Mouse (Mus musculus) hindbrain, embryonic 13.5 days (tissue): ENCODE data around the gene Polr1d. TPM values are rescaled to one million over a fixed set of nuclear protein-coding genes. Genes with fewer than 3 reads are reported as not detected.

Experiments used
- ATAC-seq: fragments of 200-750 bp; cut with Nextera tagmentation; 2 replicates; pipeline ENCODE4 v1.8.0; 2017; ENCODE audit warnings: moderate TSS enrichment; ENCODE audit not compliant: low FRiP score
- H3K27ac ChIP-seq: fragments of 300-500 bp; sonication (generic); 2 replicates; pipeline ENCODE4 v1.5.1; 2015; ENCODE audit warnings: inconsistent platforms, mild to moderate bottlenecking, moderate library complexity
- H3K27me3 ChIP-seq: fragments of 300-500 bp; sonication (generic); 2 replicates; pipeline ENCODE4 v1.6.1; 2015; ENCODE audit warnings: mild to moderate bottlenecking, inconsistent platforms
- H3K36me3 ChIP-seq: fragments of 300-500 bp; sonication (generic); 2 replicates; pipeline ENCODE4 v1.6.1; 2015; ENCODE audit warnings: mild to moderate bottlenecking, inconsistent platforms
- H3K4me1 ChIP-seq: fragments of 300-500 bp; sonication (generic); replicated peaks from 2 replicates; pipeline ENCODE4 v1.6.1; 2015; ENCODE audit warnings: inconsistent platforms
- H3K4me2 ChIP-seq: fragments of 300-500 bp; sonication (generic); 2 replicates; pipeline ENCODE4 v1.6.1; 2015; ENCODE audit warnings: inconsistent platforms, mild to moderate bottlenecking, moderate library complexity
- H3K4me3 ChIP-seq: fragments of 300-500 bp; sonication (generic); 2 replicates; pipeline ENCODE4 v1.5.1; 2015; ENCODE audit warnings: mild to moderate bottlenecking, inconsistent platforms
- H3K9ac ChIP-seq: fragments of 300-500 bp; sonication (generic); 2 replicates; pipeline ENCODE4 v1.6.1; 2015; ENCODE audit warnings: mild to moderate bottlenecking, inconsistent platforms
- H3K9me3 ChIP-seq: fragments of 300-500 bp; sonication (generic); 2 replicates; pipeline ENCODE4 v1.6.1; 2016; ENCODE audit warnings: inconsistent platforms
- WGBS: fragments of 180-500 bp; shearing (Covaris S2); methylation state at CpG from one replicate; pipeline ENCODE4 v1.1.7; 2015; 5-methylcytosine and 5-hydroxymethylcytosine counted together
- polyA plus RNA-seq: library from polyadenylated mRNA; unstranded; fragments of >200 nt; fragmentation: Nextera tagmentation; extraction: Ambion mirVana; gene quantifications from 2 replicates; pipeline ENCODE4 v1.2.1, GENCODE M21; 2015

Polr1d gene
- polyA plus RNA-seq, 1 experiment from 2014 or later = 107 TPM

GRCm38 (mm10) chr5:147076026-147076798, 638 bp upstream of the Polr1d start, which contains the start of gene Lnx2:
Gene Lnx2 (minus strand): TSS chr5:147076586.
- Histone ChIP-seq H3K4me2 (peak within 1 kb of the TSS; percentile 85), H3K9me3 (no peaks in the 10 kb centered on the region), H3K36me3 (no peaks in the 10 kb centered on the region), H3K4me3 (peak within 1 kb of the TSS; percentile 75), H3K27ac (peak within 1 kb of the TSS; percentile 92), H3K9ac (peak within 1 kb of the TSS; percentile 87), H3K27me3 (peaks cover 17% of the 10 kb centered on the region; the same call in 1 of the 2 replicates), H3K4me1 (peaks cover 21% of the 10 kb centered on the region)
- ATAC-seq = peak; percentile 99
- under 1% methylated on average over 65 of the region's 65 CpGs for WGBS

GRCm38 (mm10) chr5:147077305-147078034, 620 bp downstream of the Polr1d start:
- peaks cover 24% of the 10 kb centered on the region for H3K4me1 ChIP-seq
- ATAC-seq = peak; percentile 65
- peaks cover 17% of the 10 kb centered on the region; the same call in 1 of the 2 replicates for H3K27me3 ChIP-seq
- no peaks in the 10 kb centered on the region for H3K36me3 ChIP-seq
- H3K9ac ChIP-seq = peak overlapping the region; percentile 87
- peak overlapping the region; percentile 92 for H3K27ac ChIP-seq
- 0% methylated on average over 57 of the region's 57 CpGs for WGBS
- peak overlapping the region; percentile 85 for H3K4me2 ChIP-seq
- H3K9me3 ChIP-seq = no peaks in the 10 kb centered on the region
- peak overlapping the region; percentile 75 for H3K4me3 ChIP-seq

- peaks cover 24% of the 10 kb centered on the region for H3K4me1 ChIP-seq
- H3K36me3 ChIP-seq = no peaks in the 10 kb centered on the region
- ATAC-seq = no peak
- peak overlapping the region; percentile 75 for H3K4me3 ChIP-seq
- no peaks in the 10 kb centered on the region for H3K9me3 ChIP-seq
- no peak overlapping the region for H3K27ac ChIP-seq
- peaks cover 17% of the 10 kb centered on the region; the same call in 1 of the 2 replicates for H3K27me3 ChIP-seq
- 49% methylated on average over 11 of the region's 11 CpGs for WGBS
- H3K4me2 ChIP-seq = peak overlapping the region; percentile 85
- H3K9ac ChIP-seq = peak overlapping the region; percentile 87
Observed at GRCm38 (mm10) chr5:147078110-147078900, 1.5 kb downstream of the Polr1d start.

GRCm38 (mm10) chr5:147085201-147085894, 8.5 kb downstream of the Polr1d start:
- Histone ChIP-seq H3K4me2 (no peak overlapping the region), H3K4me1 (0 out of 2 replicates have a peak, but pooled peaks cover 12% of the 10 kb centered on the region), H3K27me3 (no peaks in the 10 kb centered on the region), H3K27ac (no peak overlapping the region), H3K9me3 (no peaks in the 10 kb centered on the region), H3K36me3 (peaks cover 10% of the 10 kb centered on the region), H3K9ac (no peak overlapping the region), H3K4me3 (no peak overlapping the region)
- ATAC-seq = no peak
- WGBS = 91% methylated on average over 9 of the region's 9 CpGs

- 0 out of 2 replicates have a peak, but pooled peaks cover 9% of the 10 kb centered on the region for H3K4me1 ChIP-seq
- no peaks in the 10 kb centered on the region for H3K27me3 ChIP-seq
- H3K36me3 ChIP-seq = peaks cover 10% of the 10 kb centered on the region
- H3K9ac ChIP-seq = no peak overlapping the region
- H3K4me2 ChIP-seq = no peak overlapping the region
- H3K9me3 ChIP-seq = no peaks in the 10 kb centered on the region
- ATAC-seq = no peak
- H3K27ac ChIP-seq = no peak overlapping the region
- WGBS = 97% methylated on average over 4 of the region's 4 CpGs
- no peak overlapping the region for H3K4me3 ChIP-seq
Observed at GRCm38 (mm10) chr5:147086816-147087215, 10.0 kb downstream of the Polr1d start.

GRCm38 (mm10) chr5:147089836-147090235, 13.0 kb downstream of the Polr1d start:
- 81% methylated on average over 3 of the region's 3 CpGs for WGBS
- Histone ChIP-seq H3K27me3 (no peaks in the 10 kb centered on the region), H3K36me3 (peaks cover 12% of the 10 kb centered on the region), H3K4me3 (no peak overlapping the region), H3K27ac (no peak overlapping the region), H3K4me1 (0 out of 2 replicates have a peak, but pooled peaks cover 9% of the 10 kb centered on the region), H3K9me3 (no peaks in the 10 kb centered on the region), H3K9ac (no peak overlapping the region), H3K4me2 (no peak overlapping the region)
- no peak for ATAC-seq

- H3K4me3 ChIP-seq = no peak overlapping the region
- 84% methylated on average over 11 of the region's 11 CpGs for WGBS
- ATAC-seq = no peak
Observed at GRCm38 (mm10) chr5:147090256-147090963, 13.6 kb downstream of the Polr1d start.

GRCm38 (mm10) chr5:147092448-147092847, 15.6 kb downstream of the Polr1d start:
- 96% methylated on average over 7 of the region's 7 CpGs for WGBS
- no peak overlapping the region for H3K4me3 ChIP-seq
- ATAC-seq = no peak
- no peak overlapping the region for H3K27ac ChIP-seq
- H3K4me1 ChIP-seq = 0 out of 2 replicates have a peak, but pooled peaks cover 4% of the 10 kb centered on the region
- peaks cover 16% of the 10 kb centered on the region for H3K36me3 ChIP-seq
- no peaks in the 10 kb centered on the region for H3K27me3 ChIP-seq
- no peaks in the 10 kb centered on the region for H3K9me3 ChIP-seq
- H3K9ac ChIP-seq = no peak overlapping the region
- H3K4me2 ChIP-seq = no peak overlapping the region

More at GRCm38 (mm10) chr5:147090256-147090963, 13.6 kb downstream of the Polr1d start:
- H3K27ac ChIP-seq = no peak overlapping the region
- no peaks in the 10 kb centered on the region for H3K27me3 ChIP-seq
- peaks cover 14% of the 10 kb centered on the region for H3K36me3 ChIP-seq
- H3K9me3 ChIP-seq = no peaks in the 10 kb centered on the region
- H3K4me2 ChIP-seq = no peak overlapping the region
- no peak overlapping the region for H3K9ac ChIP-seq
- 0 out of 2 replicates have a peak, but pooled peaks cover 6% of the 10 kb centered on the region for H3K4me1 ChIP-seq

- WGBS = 94% methylated on average over 6 of the region's 6 CpGs
- Histone ChIP-seq H3K27ac (no peak overlapping the region), H3K9ac (no peak overlapping the region), H3K27me3 (no peaks in the 10 kb centered on the region), H3K4me1 (0 out of 2 replicates have a peak, but pooled peaks cover 4% of the 10 kb centered on the region), H3K4me2 (no peak overlapping the region), H3K36me3 (peaks cover 12% of the 10 kb centered on the region), H3K4me3 (no peak overlapping the region), H3K9me3 (no peaks in the 10 kb centered on the region)
- ATAC-seq = no peak
Observed at GRCm38 (mm10) chr5:147094296-147094695, 17.4 kb downstream of the Polr1d start.

- WGBS = 90% methylated on average over 4 of the region's 4 CpGs
- no peak for ATAC-seq
- Histone ChIP-seq H3K27me3 (no peaks in the 10 kb centered on the region), H3K27ac (no peak overlapping the region), H3K4me1 (no peaks in the 10 kb centered on the region), H3K36me3 (peaks cover 17% of the 10 kb centered on the region), H3K9ac (no peak overlapping the region), H3K4me3 (no peak overlapping the region), H3K4me2 (no peak overlapping the region), H3K9me3 (no peaks in the 10 kb centered on the region)
Observed at GRCm38 (mm10) chr5:147096586-147096985, 19.7 kb downstream of the Polr1d start.

- Histone ChIP-seq H3K4me3 (no peak overlapping the region), H3K9me3 (no peaks in the 10 kb centered on the region), H3K4me2 (no peak overlapping the region), H3K27me3 (no peaks in the 10 kb centered on the region), H3K4me1 (no peaks in the 10 kb centered on the region), H3K36me3 (peaks cover 23% of the 10 kb centered on the region), H3K9ac (no peak overlapping the region), H3K27ac (no peak overlapping the region)
- 94% methylated on average over 7 of the region's 7 CpGs for WGBS
- ATAC-seq = no peak
Observed at GRCm38 (mm10) chr5:147098667-147099066, 21.8 kb downstream of the Polr1d start.
